Mouse (Mus musculus) heart, adult 11 months (tissue): ENCODE measurements around the gene Hspa1a.

Experiments used
- DNase-seq: peaks from one replicate; pipeline ENCODE4 v3.0.0; 2022

Hspa1a gene

DNA sequence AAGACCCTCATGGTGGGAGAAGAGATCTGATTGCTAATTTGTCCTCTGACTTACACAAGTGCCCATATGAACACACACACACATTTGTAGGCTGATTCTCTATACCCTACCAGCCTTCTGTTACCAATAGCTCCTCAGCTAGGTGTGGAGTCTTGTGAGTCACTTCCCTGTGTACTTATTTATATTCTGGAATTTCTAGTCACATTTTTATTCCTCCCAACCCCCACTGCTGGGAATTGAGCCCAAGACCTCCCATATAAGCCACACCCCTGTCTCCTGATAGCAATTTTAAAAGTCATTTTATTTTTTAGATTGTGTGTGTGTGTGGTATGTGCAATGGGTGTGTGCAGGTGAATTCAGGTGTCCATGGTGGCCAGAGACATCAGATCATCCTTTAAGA is 27.6 kb downstream of the Hspa1a start:
- no peak for DNase-seq

DNA sequence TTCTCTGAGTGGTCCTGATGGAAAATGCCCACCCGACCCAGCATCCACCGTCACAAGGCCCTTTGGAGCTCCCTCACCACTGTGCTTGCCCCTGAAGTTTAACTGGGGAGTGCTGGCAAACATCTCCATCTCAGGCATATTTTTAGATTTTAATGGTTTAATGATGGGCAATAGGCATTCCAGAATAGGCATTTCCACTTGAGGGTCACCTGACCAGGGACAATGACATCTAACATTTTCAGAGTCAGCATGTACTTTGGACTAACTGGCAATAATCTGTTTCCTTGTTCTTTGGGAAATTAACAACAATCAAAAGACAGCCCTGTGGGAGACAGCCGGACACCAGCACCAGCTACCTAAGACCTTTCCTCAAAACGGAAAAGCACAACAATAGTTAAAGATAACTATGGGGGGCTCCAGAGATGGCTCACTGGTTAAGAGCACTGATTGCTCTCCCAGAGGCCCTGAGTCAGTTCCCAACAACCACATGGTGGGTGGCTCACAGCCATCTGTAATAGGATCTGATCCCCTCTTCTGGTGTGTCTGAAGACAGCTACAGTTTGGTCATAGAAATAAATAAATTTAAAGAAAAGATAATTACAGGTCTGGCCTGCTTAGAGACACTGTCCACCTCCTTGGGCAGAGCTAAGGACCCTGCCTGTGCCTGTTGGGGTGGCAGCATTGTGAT is 28.7 kb downstream of the Hspa1a start:
- DNase-seq = no peak

GRCm38 (mm10) chr17:34941344-34942041 is 30.5 kb downstream of the Hspa1a start:
- peak; percentile 96 for DNase-seq

DNA sequence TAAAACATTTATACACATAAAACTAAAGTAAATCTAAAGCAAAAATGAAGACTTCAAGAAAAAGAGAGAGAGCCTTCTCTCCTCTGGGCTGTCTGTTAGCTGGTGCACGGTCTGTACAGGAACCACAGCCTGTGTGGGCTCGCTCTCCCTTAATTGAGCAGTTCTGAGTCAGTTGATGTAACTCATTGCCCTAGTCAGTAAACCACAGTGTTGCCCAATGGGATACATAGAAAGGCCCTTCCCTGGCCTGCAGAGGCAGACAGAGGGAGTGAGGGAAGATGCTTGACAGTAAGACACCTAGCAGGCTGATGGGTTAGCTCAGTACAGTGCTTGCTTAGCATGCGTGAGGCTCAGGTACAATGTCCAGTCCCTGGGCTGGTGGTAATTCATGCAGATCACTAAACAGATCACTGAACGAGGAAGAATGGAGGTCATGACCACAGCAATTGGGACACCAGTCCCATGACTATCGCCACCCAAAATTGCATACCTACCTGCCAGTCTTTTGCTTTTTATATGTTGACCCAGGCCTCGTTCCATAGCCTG is 33.9 kb downstream of the Hspa1a start:
- no peak for DNase-seq

DNA sequence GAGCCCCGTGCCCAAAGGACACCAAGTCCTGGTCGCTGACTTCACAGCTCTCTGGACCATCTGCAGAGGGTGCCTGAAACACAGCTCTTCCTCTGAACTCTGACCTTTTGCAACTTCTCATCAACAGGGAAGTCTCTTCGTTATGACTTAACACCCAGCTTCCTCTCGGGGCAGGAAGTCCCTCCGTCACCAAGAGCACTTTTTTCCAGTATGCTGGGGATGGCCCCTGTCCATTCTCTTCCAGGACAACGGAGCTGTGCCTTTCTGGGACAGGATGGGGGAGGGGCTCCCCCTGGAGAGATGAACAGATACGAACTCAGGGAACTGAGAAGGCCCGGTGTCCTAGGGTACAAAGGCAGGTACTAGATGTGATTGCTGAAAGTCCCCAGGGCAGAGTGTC is 37.1 kb downstream of the Hspa1a start:
- DNase-seq = peak; percentile 96

GRCm38 (mm10) chr17:34934031-34934430 is 37.9 kb downstream of the Hspa1a start:
- DNase-seq = no peak

GRCm38 (mm10) chr17:34932287-34932686 is 39.7 kb downstream of the Hspa1a start:
- no peak for DNase-seq

GRCm38 (mm10) chr17:34931735-34932098 is 40.2 kb downstream of the Hspa1a start:
- peak; percentile 93 for DNase-seq

DNA sequence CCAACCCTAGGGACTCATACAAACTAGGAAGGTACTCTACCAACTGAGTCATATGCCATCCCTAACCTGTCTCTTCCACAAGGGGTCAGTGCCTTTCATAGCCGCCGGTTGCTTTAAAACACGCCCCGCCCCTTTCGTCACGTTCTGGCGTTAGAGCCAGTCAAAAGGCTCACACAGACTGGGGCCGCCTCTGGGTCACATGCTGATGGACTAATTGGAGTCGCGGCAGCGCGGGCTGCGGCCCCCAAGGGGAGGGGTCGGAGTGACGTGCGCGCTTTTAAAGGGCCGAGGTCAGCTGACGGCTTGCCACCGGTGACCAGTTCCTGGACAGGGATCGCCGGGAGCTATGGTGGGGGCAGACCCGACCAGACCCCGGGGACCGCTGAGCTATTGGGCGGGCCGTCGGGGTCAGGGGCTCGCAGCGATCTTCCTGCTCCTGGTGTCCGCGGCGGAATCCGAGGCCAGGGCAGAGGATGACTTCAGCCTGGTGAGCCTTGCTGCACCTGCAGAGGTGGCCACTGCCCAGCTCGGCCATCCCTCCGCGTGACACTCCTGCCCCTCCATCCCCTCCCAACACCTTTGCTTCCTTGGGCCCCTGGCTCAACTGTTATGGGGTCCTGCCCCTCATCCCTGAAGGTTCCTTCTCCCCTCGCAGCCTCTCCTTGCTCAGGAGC is 40.8 kb downstream of the Hspa1a start, which contains the start of gene Neu1:
Gene Neu1 (plus strand): TSS at position 193 of the 674 bp plus-strand sequence.
- DNase-seq = peak; percentile 100

DNA sequence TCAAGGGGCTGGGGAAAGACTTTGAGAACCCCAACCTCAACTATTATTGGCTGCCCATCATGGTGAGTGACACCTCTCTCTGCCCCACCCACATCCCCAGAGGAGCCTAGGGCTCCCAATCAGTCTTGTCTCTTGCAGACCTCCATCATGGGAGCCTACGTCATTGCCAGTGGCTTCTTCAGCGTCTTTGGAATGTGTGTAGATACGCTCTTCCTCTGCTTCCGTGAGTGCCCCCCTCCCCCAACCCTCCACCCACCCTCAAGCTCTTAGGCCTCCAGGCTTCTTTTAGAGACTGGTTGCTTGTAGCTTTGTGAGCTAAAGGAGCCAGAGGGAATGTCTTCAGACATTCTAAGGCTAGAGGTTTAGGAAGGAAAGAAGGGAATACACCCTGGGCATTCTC is 43.1 kb downstream of the Hspa1a start:
- no peak for DNase-seq

GRCm38 (mm10) chr17:34927306-34928019 is 44.5 kb downstream of the Hspa1a start:
- DNase-seq = no peak

DNA sequence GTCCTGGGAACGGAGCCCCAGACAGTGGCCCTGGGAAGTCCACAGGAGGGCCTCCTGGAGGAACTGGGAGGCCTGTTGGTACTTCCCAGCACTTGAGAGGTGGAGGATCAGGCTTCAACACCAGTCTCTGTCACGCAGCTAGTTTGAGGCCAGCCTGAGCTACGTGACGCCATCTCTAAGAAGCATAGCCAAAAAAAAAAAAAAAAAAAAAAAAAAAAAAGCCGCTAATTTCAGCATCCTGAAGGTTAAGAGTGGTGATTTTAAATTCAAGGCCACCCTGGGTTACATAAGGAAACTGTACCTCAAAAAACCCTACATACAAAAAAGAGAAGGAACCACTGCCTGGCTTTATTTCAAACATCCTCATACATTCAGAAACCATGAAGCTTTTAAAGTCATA is 47.7 kb downstream of the Hspa1a start:
- no peak for DNase-seq

DNA sequence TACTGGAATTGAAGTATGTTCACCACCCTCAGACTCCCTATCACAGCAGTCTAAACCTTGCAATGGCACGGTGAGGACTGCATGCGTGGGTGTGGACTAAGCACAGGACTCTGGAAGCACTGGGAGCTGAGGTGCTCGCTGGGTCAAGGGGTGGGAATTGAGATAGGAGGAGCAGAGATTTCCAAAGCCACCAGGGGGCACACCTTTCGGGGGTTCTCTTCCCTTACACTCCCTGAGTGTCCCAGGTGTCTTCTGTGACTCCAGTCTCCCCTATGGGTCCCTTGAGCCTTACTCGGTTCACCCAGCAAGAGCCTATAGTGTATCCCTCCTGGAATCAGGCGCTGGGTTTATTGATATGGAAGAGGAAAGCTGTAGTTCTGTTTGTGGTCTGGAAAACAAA is 49.0 kb downstream of the Hspa1a start:
- no peak for DNase-seq
